Mouse (Mus musculus) ES-Bruce4 (cell line): ENCODE measurements around the gene Dlx5.

Source experiments
- CTCF ChIP-seq: IDR thresholded peaks from one replicate; pipeline ENCODE4 v1.8.1; 2011; ENCODE audit warnings: low read depth, low read length
- EP300 ChIP-seq: IDR thresholded peaks from 2 replicates; pipeline ENCODE4 v1.6.1; 2011; ENCODE audit warnings: low read depth, low read length; ENCODE audit not compliant: insufficient read depth
- POLR2A ChIP-seq: IDR thresholded peaks from one replicate; pipeline ENCODE4 v1.8.1; 2011; ENCODE audit warnings: low read length; ENCODE audit not compliant: insufficient read depth

GRCm38 (mm10) chr6:6886225-6886624 is 4.3 kb upstream of the Dlx5 start:
- no peak for TF ChIP-seq POLR2A
- no peak for TF ChIP-seq CTCF
- TF ChIP-seq EP300: no peak
